Mouse (Mus musculus) inflammation-experienced regulatory T-cells, adult 16 weeks (primary cell): ENCODE data around the gene Ccdc86. TPM values are rescaled to one million over a fixed set of nuclear protein-coding genes. Genes with fewer than 3 reads are reported as not detected.

Source experiments
- polyA plus RNA-seq: library from polyadenylated mRNA; unstranded; fragments of 100-300 nt; shearing (Covaris generic); gene quantifications from one replicate; pipeline ENCODE4 v1.2.1, GENCODE M21; 2017

Ccdc86 gene
- polyA plus RNA-seq, result 20.5 TPM

DNA sequence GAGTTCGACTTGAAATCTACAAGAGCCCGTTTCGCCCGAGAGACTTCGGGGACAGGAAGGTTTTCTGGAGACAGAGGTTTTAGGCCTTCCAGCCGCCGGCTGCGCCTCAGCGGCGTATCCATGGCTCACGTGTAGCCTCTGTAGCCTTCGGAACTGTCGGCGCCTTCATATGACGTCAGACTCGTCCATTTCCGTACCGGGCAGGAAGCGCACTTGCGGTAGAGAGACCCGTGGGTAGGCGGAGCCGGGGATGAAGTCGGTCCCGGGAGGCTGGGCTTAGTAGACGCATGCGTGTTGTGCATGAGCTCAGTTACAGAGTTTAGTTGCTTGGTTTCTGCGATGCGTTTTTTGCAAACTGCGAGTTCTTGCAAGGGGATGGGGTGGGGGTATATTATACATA is at the start of gene Ccdc86:
Ccdc86 (minus strand) TSS at position 155 of the 400 bp plus-strand sequence.

DNA sequence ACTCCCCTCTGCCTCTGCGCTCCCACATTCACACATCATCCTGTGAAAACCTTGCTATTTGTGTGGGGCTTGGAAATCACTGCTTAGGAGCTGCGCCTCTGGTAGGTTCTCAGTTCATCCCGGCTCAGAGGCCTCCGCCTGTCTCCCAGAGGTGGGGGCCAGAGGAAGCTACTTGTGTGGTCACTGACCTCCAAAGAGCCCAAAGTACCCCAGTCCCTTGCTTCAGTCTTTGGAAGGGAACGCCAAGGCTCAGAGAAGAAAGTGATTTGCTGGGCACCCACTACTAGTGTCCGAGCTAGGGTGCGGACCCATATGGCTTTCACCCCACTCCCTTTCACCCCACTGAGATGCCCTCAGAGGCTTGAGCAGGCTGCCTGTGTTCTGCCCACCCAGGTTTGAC is 44.1 kb upstream of the Ccdc86 start, which contains the start of gene Ms4a15:
Ms4a15 (minus strand) TSS at position 101 of the 400 bp plus-strand sequence.

DNA sequence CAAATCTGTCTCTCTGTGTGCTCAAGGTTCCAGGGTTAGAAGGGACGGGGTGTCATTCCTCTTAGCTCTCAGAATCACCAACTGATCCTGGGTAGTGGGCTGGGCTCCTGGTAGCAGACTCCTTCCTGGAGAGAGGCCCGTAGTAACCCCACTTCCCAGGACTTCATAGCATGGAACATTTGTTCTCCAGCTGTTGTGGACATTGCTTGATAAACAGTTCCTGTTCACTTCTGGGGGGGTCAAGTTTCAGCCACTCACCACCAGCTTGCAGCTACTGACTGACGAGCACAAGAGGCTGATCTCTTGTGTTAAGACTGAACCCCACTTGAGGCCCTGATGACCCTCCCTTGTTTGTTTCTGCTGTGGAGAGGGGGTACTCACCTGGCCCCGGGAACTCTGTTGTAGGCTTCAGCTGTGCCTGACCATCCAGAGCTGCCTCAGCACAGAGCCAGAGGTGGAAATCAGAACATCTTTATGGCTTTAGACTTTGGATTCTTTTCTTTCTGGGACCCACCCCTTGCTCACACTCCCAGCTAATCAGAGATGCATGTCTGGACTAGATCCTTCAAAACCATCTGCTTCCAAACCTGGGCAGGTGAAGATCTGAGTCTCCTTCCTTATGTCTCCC is 25.3 kb upstream of the Ccdc86 start, which contains the start of gene Ms4a10:
Ms4a10 (minus strand) TSS at position 433 of the 628 bp plus-strand sequence.

DNA sequence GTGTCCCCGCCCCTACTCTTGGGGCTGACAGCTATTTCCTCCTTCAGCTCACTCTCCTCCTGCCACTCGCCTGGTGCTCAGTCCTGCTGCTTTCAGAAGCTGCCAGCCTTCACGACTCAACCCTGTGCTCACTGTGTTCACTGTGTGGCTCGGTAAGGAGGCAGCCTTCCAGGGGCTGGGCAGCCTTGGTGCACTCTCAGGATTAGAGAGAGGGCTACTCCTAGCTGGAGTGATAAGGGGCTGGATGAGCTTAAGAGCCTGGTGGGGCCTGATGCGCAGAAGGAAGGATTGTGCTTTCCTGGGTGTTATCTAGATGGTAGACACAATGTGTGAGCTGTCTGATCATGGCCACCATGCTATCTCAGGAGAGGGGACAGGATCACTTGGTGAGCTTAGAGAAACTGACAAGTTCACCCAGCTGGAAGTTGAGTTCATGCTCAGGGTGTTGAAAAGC is 11.9 kb downstream of the Ccdc86 start, which contains the start of gene Ptgdr2:
Ptgdr2 (plus strand) TSS at position 51 of the 454 bp plus-strand sequence.

DNA sequence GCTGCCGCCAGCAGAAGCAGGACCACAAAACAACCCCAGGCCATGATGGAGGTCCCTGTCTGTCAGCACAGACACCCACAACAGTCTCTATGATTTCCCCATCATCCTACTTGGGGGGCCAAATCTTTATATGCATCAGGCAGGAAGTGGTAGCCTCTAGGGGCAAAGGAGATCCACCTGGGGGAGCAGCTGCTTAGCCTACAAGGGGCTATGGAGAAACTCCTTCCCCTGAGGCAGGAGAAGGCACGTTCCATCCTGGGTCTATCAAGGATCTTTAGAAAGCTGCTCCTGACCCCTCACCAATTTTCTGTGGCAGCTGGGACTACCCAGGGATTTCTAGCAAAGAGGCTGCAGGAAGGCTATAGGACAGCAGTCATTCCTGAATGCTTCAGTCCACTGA is 28.5 kb downstream of the Ccdc86 start, which contains the start of gene Zp1:
Zp1 (minus strand) TSS at position 101 of the 400 bp plus-strand sequence.

DNA sequence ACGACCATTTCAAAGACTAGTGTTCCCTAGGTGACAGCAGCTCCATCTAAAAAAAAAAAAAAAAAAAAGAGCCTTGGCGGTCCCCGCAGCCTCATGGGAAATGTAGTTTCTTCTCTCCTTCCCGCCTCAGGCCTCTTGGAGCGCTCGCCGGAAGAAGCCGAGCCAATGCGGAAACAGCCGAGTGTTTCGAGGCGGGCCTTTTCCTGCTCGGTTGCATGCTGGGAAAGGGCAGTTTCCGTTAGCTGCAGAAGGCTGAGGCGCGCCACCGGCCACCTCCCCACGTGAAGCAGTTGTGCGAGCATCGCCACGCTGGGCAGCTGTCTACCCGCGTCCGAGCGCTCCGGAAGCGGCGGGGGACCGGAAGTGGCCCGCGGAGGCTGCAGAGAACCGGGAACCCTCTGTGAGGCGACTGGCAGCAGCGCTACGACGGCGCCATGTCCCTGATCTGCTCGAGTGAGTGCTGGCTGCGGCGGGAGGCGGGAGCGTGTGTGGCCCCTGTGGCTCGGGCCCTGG is 54.0 kb downstream of the Ccdc86 start, which contains the start of gene Prpf19:
Prpf19 (plus strand) TSS at position 216 of the 513 bp plus-strand sequence.

Other genes with a start within 250 kb of the Ccdc86 start
- gene Cd5, start 210.3 kb downstream of the Ccdc86 start, polyA plus RNA-seq, result 569 TPM
- 778 TPM for gene Cd6, start 119.2 kb downstream of the Ccdc86 start, polyA plus RNA-seq
- 1.9 TPM for gene Slc15a3, start 109.5 kb downstream of the Ccdc86 start, polyA plus RNA-seq
- gene Tmem132a, start 79.3 kb downstream of the Ccdc86 start, polyA plus RNA-seq, result 0.46 TPM
- 60.7 TPM for gene Tmem109, start 67.3 kb downstream of the Ccdc86 start, polyA plus RNA-seq
- 76.9 TPM for gene Prpf19, start 54.0 kb downstream of the Ccdc86 start, polyA plus RNA-seq
- gene Zp1, start 28.6 kb downstream of the Ccdc86 start, polyA plus RNA-seq, result not detected
- gene Ptgdr2, start 12.1 kb downstream of the Ccdc86 start, polyA plus RNA-seq, result not detected
- gene Ms4a10, start 25.4 kb upstream of the Ccdc86 start, polyA plus RNA-seq, result not detected
- gene Ms4a15, start 44.0 kb upstream of the Ccdc86 start, polyA plus RNA-seq, result not detected
- gene Ms4a18, start 68.8 kb upstream of the Ccdc86 start, polyA plus RNA-seq, result not detected
- 0.24 TPM for gene Ms4a8a, start 131.8 kb upstream of the Ccdc86 start, polyA plus RNA-seq
- not detected for gene 1700017D01Rik, start 181.6 kb upstream of the Ccdc86 start, polyA plus RNA-seq
- not detected for gene 1700025F22Rik, start 216.1 kb upstream of the Ccdc86 start, polyA plus RNA-seq
- not detected for gene Ms4a13, start 247.5 kb upstream of the Ccdc86 start, polyA plus RNA-seq